Mouse (Mus musculus) stomach, embryonic 14.5 days (tissue): Measurements from ENCODE around the gene Ccdc62. TPM values are rescaled to one million over a fixed set of nuclear protein-coding genes. Genes with fewer than 3 reads are reported as not detected.
A peak's percentile ranks its signal among the peaks of the same experiment; 100 is the strongest.

ENCODE experiments used
- ATAC-seq: fragments of 200-750 bp; cut with Nextera tagmentation; 2 replicates; pipeline ENCODE4 v1.8.0; 2017; ENCODE audit warnings: low read depth, moderate TSS enrichment; ENCODE audit not compliant: insufficient number of reproducible peaks, insufficient read depth, low FRiP score
- H3K27ac ChIP-seq: fragments of 300-500 bp; sonication (generic); 2 replicates; pipeline ENCODE4 v1.5.1; 2014; ENCODE audit warnings: mild to moderate bottlenecking, low read length, moderate library complexity, mixed read lengths
- H3K27me3 ChIP-seq: fragments of 300-500 bp; sonication (generic); 2 replicates; pipeline ENCODE4 v1.6.1; 2014; ENCODE audit warnings: low read length, control low read depth, mixed read lengths; ENCODE audit not compliant: control insufficient read depth, insufficient read depth
- H3K36me3 ChIP-seq: fragments of 300-500 bp; sonication (generic); 2 replicates; pipeline ENCODE4 v1.6.1; 2014; ENCODE audit warnings: mild to moderate bottlenecking, control low read depth, low read length, moderate library complexity, mixed read lengths; ENCODE audit not compliant: control insufficient read depth, insufficient read depth
- H3K4me1 ChIP-seq: fragments of 300-500 bp; sonication (generic); 2 replicates; pipeline ENCODE4 v1.6.1; 2014; ENCODE audit warnings: low read length, control low read depth, mixed read lengths; ENCODE audit not compliant: control insufficient read depth, insufficient read depth
- H3K4me2 ChIP-seq: fragments of 300-500 bp; sonication (generic); replicated peaks from 2 replicates; pipeline ENCODE4 v1.6.1; 2014; ENCODE audit warnings: low read depth, low read length, control low read depth
- H3K4me3 ChIP-seq: fragments of 300-500 bp; sonication (generic); 2 replicates; pipeline ENCODE4 v1.5.1; 2014; ENCODE audit warnings: low read depth, low read length, control low read depth
- H3K9ac ChIP-seq: fragments of 300-500 bp; sonication (generic); replicated peaks from 2 replicates; pipeline ENCODE4 v1.6.1; 2014; ENCODE audit warnings: low read depth, mild to moderate bottlenecking, control low read depth, low read length, moderate library complexity, mixed read lengths
- H3K9me3 ChIP-seq: fragments of 300-500 bp; sonication (generic); 2 replicates; pipeline ENCODE4 v1.6.1; 2016; ENCODE audit warnings: low read depth, low read length, control low read depth; ENCODE audit not compliant: control insufficient read depth
- WGBS: fragments of 180-500 bp; shearing (Covaris S2); extraction: QIAGEN DNeasy Blood & Tissue Kit; methylation state at CpG from one replicate; pipeline ENCODE4 v1.1.7; 2014; 5-methylcytosine and 5-hydroxymethylcytosine counted together
- polyA plus RNA-seq: library from polyadenylated mRNA; unstranded; fragments of >200 nt; fragmentation: Nextera tagmentation; extraction: Ambion mirVana; gene quantifications from 2 replicates; pipeline ENCODE4 v1.2.1, GENCODE M21; 2014

Gene Ccdc62
- 9.0 and 9.3 TPM in 2 replicates for polyA plus RNA-seq

DNA sequence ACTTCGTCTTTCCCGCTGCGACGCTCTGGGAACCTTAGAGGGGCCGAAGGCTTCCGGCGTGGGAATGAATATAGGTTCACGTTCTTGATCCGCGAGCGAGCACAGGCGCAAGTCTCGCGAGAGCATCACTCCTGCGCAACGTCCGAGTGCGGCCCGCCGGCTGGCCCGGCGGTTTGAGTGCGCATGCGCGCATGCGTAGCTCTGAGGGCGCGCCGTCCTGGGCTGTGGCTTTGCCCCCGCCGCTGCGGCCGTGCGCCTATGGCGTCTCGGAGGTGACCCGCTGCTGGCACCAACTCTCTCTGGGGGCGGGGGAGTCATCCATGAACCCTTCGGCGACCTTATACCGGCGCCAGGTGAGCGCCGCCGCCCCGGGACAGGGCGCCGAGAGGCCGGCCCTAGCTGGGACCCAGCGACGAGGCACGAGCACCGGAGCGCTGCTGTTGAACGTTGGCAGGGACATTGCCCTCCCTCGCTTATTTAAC, at the start of gene Ccdc62:
TSS of gene Ccdc62 (plus strand) at position 172 of the 482 bp plus-strand sequence.
- Histone ChIP-seq H3K9me3 (no peaks in the 10 kb centered on the region), H3K4me2 (peak within 1 kb of the TSS; percentile 40), H3K9ac (peak within 1 kb of the TSS; percentile 77), H3K27me3 (no peaks in the 10 kb centered on the region), H3K4me1 (0 out of 2 replicates have a peak, but pooled peaks cover 4% of the 10 kb centered on the region), H3K4me3 (peak within 1 kb of the TSS; percentile 57), H3K27ac (peak within 1 kb of the TSS; percentile 78), H3K36me3 (peaks cover 32% of the 10 kb centered on the region)
- peak; percentile 96 for ATAC-seq
- under 1% methylated on average over 56 of the region's 56 CpGs for WGBS

DNA sequence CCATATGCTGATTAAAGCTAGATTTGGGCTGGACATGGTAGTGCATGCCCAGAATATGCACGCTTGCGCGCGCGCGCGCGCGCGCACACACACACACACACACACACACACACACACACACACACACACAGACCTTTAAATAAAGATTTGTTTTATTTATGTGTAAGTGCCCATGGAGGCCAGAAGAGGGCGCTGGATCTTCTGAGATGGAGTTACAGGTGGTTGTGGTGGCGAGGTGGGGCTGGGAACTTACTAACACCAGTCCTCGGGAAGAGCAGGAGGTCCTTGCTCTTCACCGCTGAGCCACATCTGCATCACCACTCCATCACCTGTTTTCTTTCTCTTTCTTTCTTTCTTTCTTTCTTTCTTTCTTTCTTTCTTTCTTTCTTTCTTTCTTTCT, 49.7 kb upstream of the Ccdc62 start:
- no peak for ATAC-seq
- no peaks in the 10 kb centered on the region for H3K27me3 ChIP-seq
- H3K27ac ChIP-seq = peak overlapping the region; percentile 79; the same call in 1 of the 2 replicates
- no peaks in the 10 kb centered on the region for H3K9me3 ChIP-seq
- H3K9ac ChIP-seq = no peak overlapping the region
- peaks cover 19% of the 10 kb centered on the region; the same call in 1 of the 2 replicates for H3K4me1 ChIP-seq
- no peaks in the 10 kb centered on the region for H3K36me3 ChIP-seq
- H3K4me3 ChIP-seq = no peak overlapping the region
- H3K4me2 ChIP-seq = no peak overlapping the region; the same call in 1 of the 2 replicates
- 85% methylated on average over 14 of the region's 14 CpGs for WGBS

DNA sequence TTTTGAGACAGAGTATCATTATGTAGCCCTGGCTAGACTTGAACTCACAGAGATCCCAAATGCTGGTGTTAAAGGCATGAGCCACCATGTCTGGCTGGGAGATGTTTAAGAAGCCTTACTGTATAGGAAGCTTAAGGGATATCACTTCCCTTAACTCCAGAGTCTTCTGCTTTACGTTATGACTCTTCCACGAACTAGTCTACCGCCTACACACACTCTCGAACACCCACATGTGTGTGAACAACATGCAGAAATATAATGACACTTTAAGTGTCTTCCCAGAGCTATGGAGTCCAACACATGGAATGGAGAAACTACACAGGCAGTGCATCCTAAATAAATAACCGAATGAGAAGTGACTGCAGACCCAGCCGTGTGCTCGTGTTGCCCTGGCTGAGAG, 46.6 kb upstream of the Ccdc62 start:
- Histone ChIP-seq H3K4me3 (no peak overlapping the region), H3K36me3 (no peaks in the 10 kb centered on the region), H3K9ac (no peak overlapping the region), H3K27ac (no peak overlapping the region), H3K4me1 (peaks cover 17% of the 10 kb centered on the region; the same call in 1 of the 2 replicates), H3K9me3 (no peaks in the 10 kb centered on the region), H3K4me2 (no peak overlapping the region), H3K27me3 (no peaks in the 10 kb centered on the region)
- 72% methylated on average over 7 of the region's 7 CpGs for WGBS
- ATAC-seq = no peak

DNA sequence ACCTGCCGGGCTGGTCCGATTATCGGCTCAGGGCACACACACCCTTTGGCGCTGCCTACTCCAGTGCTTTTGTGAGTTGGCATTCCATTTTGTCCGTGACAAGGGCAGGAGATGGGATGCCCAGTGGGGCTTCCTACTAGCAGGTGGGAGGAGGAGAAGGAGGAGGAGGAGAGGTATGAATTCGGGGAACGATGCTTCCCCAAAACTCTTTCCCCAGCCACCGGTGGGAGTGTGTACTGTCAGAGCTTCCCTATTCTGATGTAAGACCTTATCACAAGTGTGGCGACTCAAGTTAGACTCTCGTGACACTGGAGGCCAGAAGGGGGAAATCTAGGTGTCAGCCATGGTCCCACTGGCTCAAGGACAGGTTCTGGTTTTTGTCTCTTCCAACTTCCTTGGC, 46.1 kb upstream of the Ccdc62 start:
- H3K4me2 ChIP-seq = no peak overlapping the region
- no peaks in the 10 kb centered on the region for H3K27me3 ChIP-seq
- 76% methylated on average over 10 of the region's 10 CpGs for whole genome bisulfite sequencing
- H3K9ac ChIP-seq = no peak overlapping the region
- no peaks in the 10 kb centered on the region for H3K36me3 ChIP-seq
- H3K9me3 ChIP-seq = no peaks in the 10 kb centered on the region
- H3K4me1 ChIP-seq = peaks cover 12% of the 10 kb centered on the region; the same call in 1 of the 2 replicates
- no peak overlapping the region for H3K4me3 ChIP-seq
- ATAC-seq = no peak
- H3K27ac ChIP-seq = no peak overlapping the region

DNA sequence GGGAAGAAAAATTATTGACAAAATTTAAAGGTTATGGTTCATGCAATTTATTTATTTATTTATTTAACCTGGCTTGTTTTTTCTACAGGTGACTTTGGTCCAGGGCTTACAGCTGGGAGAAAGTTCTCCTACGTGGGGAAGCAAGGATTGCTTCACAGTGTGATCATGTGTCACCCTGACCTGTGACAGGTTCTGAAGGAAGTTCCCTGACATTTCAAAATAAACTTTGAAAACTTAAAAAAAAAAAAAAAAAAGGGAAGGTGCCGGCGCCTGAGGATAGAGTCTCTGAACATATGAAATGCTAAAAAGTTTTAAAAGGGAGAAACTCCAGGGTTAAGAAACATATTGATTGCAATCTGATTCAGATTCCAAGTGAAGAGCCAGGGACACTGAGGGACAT, 44.1 kb upstream of the Ccdc62 start:
- H3K36me3 ChIP-seq = no peaks in the 10 kb centered on the region
- WGBS = 58% methylated on average over 3 of the region's 3 CpGs

DNA sequence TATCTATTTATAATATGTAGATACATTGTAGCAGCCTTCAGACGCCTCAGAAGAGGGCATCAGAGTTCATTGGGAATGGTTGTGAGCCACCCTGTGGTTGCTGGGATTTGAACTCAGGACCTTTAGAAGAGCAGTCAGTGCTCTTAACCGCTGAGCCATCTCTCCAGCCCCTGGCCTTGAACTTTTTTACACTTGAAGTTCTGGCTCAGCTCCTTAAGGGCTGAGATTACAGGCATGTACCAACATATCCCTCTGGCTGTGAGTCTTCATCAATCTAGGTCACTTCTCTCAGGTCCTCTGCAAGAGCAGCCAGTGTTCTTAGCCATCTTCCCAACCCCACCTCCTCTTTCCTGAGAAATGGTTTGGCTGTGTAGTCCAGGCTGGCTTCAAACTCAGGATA, 40.2 kb upstream of the Ccdc62 start:
- Histone ChIP-seq H3K4me3 (no peak overlapping the region), H3K9me3 (no peaks in the 10 kb centered on the region), H3K4me1 (no peaks in the 10 kb centered on the region), H3K27ac (no peak overlapping the region), H3K4me2 (no peak overlapping the region), H3K27me3 (no peaks in the 10 kb centered on the region), H3K9ac (no peak overlapping the region), H3K36me3 (no peaks in the 10 kb centered on the region)
- 70% methylated on average over 2 of the region's 2 CpGs for WGBS
- ATAC-seq = no peak

More for the DNA sequence above, 44.1 kb upstream of the Ccdc62 start:
- Histone ChIP-seq H3K4me1 (no peaks in the 10 kb centered on the region), H3K27me3 (no peaks in the 10 kb centered on the region), H3K9ac (no peak overlapping the region), H3K9me3 (no peaks in the 10 kb centered on the region), H3K4me3 (no peak overlapping the region), H3K27ac (no peak overlapping the region), H3K4me2 (no peak overlapping the region)
- no peak for ATAC-seq

DNA sequence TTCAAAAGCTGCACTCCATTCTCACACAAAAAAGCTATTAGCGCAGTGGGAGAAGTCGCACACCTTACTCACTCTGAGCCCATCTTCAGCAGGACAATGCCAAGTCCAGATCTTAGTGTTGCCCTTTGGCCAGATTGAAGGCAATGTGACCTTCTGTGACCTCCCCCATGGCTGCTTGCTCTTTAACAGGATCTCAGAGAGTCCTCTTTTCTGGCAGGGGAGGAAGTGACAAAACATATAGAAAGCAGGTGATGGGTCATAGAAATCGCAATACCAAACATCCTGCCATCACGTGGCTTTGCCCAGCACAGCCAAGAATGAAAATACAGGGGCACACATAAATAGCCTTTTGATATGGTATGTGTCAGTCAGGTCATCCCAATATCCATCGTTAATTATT, 39.5 kb upstream of the Ccdc62 start:
- H3K27ac ChIP-seq = no peak overlapping the region
- no peaks in the 10 kb centered on the region for H3K36me3 ChIP-seq
- H3K9ac ChIP-seq = no peak overlapping the region
- H3K9me3 ChIP-seq = no peaks in the 10 kb centered on the region
- no peak overlapping the region for H3K4me3 ChIP-seq
- no peaks in the 10 kb centered on the region for H3K27me3 ChIP-seq
- H3K4me2 ChIP-seq = no peak overlapping the region
- H3K4me1 ChIP-seq = no peaks in the 10 kb centered on the region
- ATAC-seq = no peak
- WGBS = 73% methylated on average over 5 of the region's 5 CpGs

DNA sequence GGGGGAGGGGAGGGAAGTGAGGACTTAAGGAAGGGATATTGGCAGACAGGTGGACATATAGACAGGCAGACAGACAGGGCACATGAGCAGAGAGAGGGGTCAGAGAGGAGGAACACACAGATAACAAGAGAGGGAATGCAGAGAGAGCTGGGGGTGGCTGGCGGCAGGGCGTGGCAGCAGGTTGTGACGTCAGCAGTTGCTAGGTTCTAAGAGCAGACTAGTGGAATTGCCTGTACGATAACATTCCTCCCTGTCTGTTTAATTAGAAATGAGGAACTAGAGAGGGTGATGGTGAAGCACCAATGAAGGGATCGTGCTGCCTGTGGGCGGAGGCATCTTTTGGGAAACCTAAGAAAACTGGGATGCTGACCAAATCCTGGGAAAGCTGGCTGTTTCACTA, 38.8 kb upstream of the Ccdc62 start:
- Histone ChIP-seq H3K4me2 (no peak overlapping the region), H3K9ac (no peak overlapping the region), H3K4me3 (no peak overlapping the region), H3K4me1 (no peaks in the 10 kb centered on the region), H3K36me3 (no peaks in the 10 kb centered on the region), H3K27ac (no peak overlapping the region), H3K27me3 (no peaks in the 10 kb centered on the region), H3K9me3 (no peaks in the 10 kb centered on the region)
- no peak for ATAC-seq
- WGBS = 39% methylated on average over 6 of the region's 6 CpGs

DNA sequence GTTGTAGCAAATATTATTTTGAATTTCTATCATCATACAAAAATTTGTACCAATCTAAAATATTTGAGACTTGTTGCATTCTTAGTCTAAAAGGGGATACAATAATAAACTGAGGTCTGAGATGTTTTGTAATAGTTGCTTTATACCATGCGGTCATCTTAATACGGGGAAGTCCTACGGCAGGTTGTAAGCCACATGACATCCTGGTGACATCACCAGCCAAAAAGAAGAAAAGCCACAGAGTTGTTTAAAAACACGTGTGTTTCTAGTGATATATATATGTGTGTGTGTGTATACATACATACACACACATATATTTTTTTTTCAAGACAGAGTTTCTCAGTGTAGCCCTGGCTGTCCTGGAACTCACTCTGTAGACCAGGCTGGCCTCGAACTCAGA, 37.0 kb upstream of the Ccdc62 start:
- Histone ChIP-seq H3K9ac (no peak overlapping the region), H3K36me3 (no peaks in the 10 kb centered on the region), H3K27ac (no peak overlapping the region), H3K4me1 (no peaks in the 10 kb centered on the region), H3K4me2 (no peak overlapping the region), H3K4me3 (no peak overlapping the region), H3K9me3 (no peaks in the 10 kb centered on the region), H3K27me3 (no peaks in the 10 kb centered on the region)
- WGBS = 90% methylated on average over 5 of the region's 5 CpGs
- ATAC-seq = no peak
